Mouse (Mus musculus): ENCODE measurements around the gene Ttbk2. TPM values are rescaled to one million over a fixed set of nuclear protein-coding genes. Genes with fewer than 3 reads are reported as not detected.
A peak's percentile ranks its signal among the peaks of the same experiment; 100 is the strongest.

Ttbk2 gene
- 10 to 100 TPM; 87.8 to 88.5 TPM for total RNA-seq (2021)

- peak; percentile 99 for DNase-seq (ENCODE audit: low spot score in 2 of 2)
- intact Hi-C loops (cut with DNase I) = loop anchor here (2.0 kb wide), 1 partner anchor 120 kb away; no protein-coding TSS in a partner anchor
These were observed at the start of gene Ttbk2 for GRCm38 (mm10) chr2:120850424-120851082. Ttbk2 (minus strand) TSS chr2:120850604.

GRCm38 (mm10) chr2:120896361-120896760 lies 46.0 kb upstream of the Ttbk2 start:
- DNase-seq (ENCODE audit: low spot score in 2 of 2) = no peak
- intact Hi-C loops (cut with DNase I) = loop anchor here (10.0 kb wide), 1 partner anchor 258 kb away; no protein-coding TSS in a partner anchor

- no peak for DNase-seq (ENCODE audit: low spot score in 2 of 2)
- intact Hi-C loops (cut with DNase I) = no loop called here
These were observed 37.2 kb upstream of the Ttbk2 start for GRCm38 (mm10) chr2:120887601-120888000.

- DNase-seq (ENCODE audit: low spot score in 2 of 2) = peak in 1 of 2 experiments; percentile 60
These were observed 22.8 kb upstream of the Ttbk2 start for GRCm38 (mm10) chr2:120873192-120873591.

GRCm38 (mm10) chr2:120871447-120872336 lies 21.3 kb upstream of the Ttbk2 start:
- peak in 1 of 2 experiments; percentile 66 for DNase-seq (ENCODE audit: low spot score in 2 of 2)
- intact Hi-C loops (cut with DNase I) = loop anchor here (5.0 kb wide), 1 partner anchor 99 kb away; no protein-coding TSS in a partner anchor

More at GRCm38 (mm10) chr2:120873192-120873591, 22.8 kb upstream of the Ttbk2 start:
- intact Hi-C loops (cut with DNase I) = loop anchor here (5.0 kb wide), 1 partner anchor 101 kb away; no protein-coding TSS in a partner anchor

GRCm38 (mm10) chr2:120867336-120867735 lies 16.9 kb upstream of the Ttbk2 start:
- intact Hi-C loops (cut with DNase I) = no loop called here
- peak in 1 of 2 experiments; percentile 87 for DNase-seq (ENCODE audit: low spot score in 2 of 2)

- intact Hi-C loops (cut with DNase I) = no loop called here
These were observed 16.2 kb upstream of the Ttbk2 start for GRCm38 (mm10) chr2:120866561-120866960.

GRCm38 (mm10) chr2:120863389-120863788 lies 13.0 kb upstream of the Ttbk2 start:
- intact Hi-C loops (cut with DNase I) = no loop called here
- no peak for DNase-seq (ENCODE audit: low spot score in 2 of 2)

More at GRCm38 (mm10) chr2:120866561-120866960, 16.2 kb upstream of the Ttbk2 start:
- peak in 1 of 2 experiments; percentile 32 for DNase-seq (ENCODE audit: low spot score in 2 of 2)

- peak in 1 of 2 experiments; percentile 19 for DNase-seq (ENCODE audit: low spot score in 2 of 2)
- intact Hi-C loops (cut with DNase I) = no loop called here
These were observed 10.3 kb upstream of the Ttbk2 start for GRCm38 (mm10) chr2:120860699-120861098.

GRCm38 (mm10) chr2:120858131-120858530 lies 7.7 kb upstream of the Ttbk2 start:
- DNase-seq (ENCODE audit: low spot score in 2 of 2) = no peak
- intact Hi-C loops (cut with DNase I) = no loop called here

- intact Hi-C loops (cut with DNase I) = no loop called here
- DNase-seq (ENCODE audit: low spot score in 2 of 2) = no peak
These were observed 2.7 kb upstream of the Ttbk2 start for GRCm38 (mm10) chr2:120853151-120853550.

GRCm38 (mm10) chr2:120852626-120853025 lies 2.2 kb upstream of the Ttbk2 start:
- intact Hi-C loops (cut with DNase I) = no loop called here
- no peak for DNase-seq (ENCODE audit: low spot score in 2 of 2)

- intact Hi-C loops (cut with DNase I) = loop anchor here (2.0 kb wide), 1 partner anchor 119 kb away; no protein-coding TSS in a partner anchor
- peak; percentile 47 to 56 for DNase-seq (ENCODE audit: low spot score in 2 of 2)
These were observed 668 bp downstream of the Ttbk2 start, which contains the start of gene Cdan1 for GRCm38 (mm10) chr2:120849449-120850423. Cdan1 (minus strand) TSS chr2:120850128.

- DNase-seq (ENCODE audit: low spot score in 2 of 2) = no peak
- intact Hi-C loops (cut with DNase I) = no loop called here
These were observed 5.1 kb downstream of the Ttbk2 start for GRCm38 (mm10) chr2:120845280-120845679.

GRCm38 (mm10) chr2:120843990-120844389 lies 6.4 kb downstream of the Ttbk2 start:
- intact Hi-C loops (cut with DNase I) = no loop called here

GRCm38 (mm10) chr2:120841211-120841610 lies 9.2 kb downstream of the Ttbk2 start:
- intact Hi-C loops (cut with DNase I) = no loop called here
- no peak for DNase-seq (ENCODE audit: low spot score in 2 of 2)

More at GRCm38 (mm10) chr2:120843990-120844389, 6.4 kb downstream of the Ttbk2 start:
- no peak for DNase-seq (ENCODE audit: low spot score in 2 of 2)

- intact Hi-C loops (cut with DNase I) = no loop called here
These were observed 15.2 kb downstream of the Ttbk2 start for GRCm38 (mm10) chr2:120835167-120835566.

GRCm38 (mm10) chr2:120826936-120827638 lies 23.3 kb downstream of the Ttbk2 start:
- DNase-seq (ENCODE audit: low spot score in 2 of 2) = no peak
- intact Hi-C loops (cut with DNase I) = no loop called here

More at GRCm38 (mm10) chr2:120835167-120835566, 15.2 kb downstream of the Ttbk2 start:
- DNase-seq (ENCODE audit: low spot score in 2 of 2) = no peak
